Mouse (Mus musculus) lung, postnatal 10 days (tissue): ENCODE data around the gene Ccdc163.
A peak's percentile ranks its signal among the peaks of the same experiment; 100 is the strongest.
"Not testable (repeated sequence)": the region's sequence is repeated elsewhere in the genome, so short reads cannot be mapped to it uniquely, and the experiment has no call there.

Experiments
- DNase-seq: peaks from one replicate; pipeline ENCODE4 v3.0.0; 2021

Ccdc163 gene

GRCm38 (mm10) chr4:116708201-116708764 lies at the start of gene Ccdc163, which contains the start of gene Mmachc:
TSS of gene Ccdc163 (plus strand) at chr4:116708509.
TSS of gene Mmachc (minus strand) at chr4:116708406.
- peak; percentile 96 for DNase-seq

DNA sequence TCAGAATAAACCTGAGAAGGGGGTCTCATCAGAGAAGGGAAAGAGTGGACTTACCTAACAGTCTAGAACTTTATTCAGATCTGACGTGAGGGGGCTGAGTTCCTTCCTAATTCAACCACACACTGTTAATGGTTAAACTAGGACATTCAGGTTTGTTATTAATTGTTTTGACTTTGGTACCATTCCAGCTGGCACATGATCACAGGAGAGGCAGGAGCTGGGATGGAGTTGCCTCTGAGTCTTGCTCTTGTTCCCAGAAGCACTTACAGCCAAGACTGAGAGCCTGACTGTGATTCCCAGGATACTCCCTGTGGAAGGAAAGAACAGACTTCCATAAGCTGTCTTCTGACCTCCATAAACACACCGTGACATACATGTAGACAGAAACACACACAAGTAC lies 48.8 kb upstream of the Ccdc163 start:
- DNase-seq: peak; percentile 80

DNA sequence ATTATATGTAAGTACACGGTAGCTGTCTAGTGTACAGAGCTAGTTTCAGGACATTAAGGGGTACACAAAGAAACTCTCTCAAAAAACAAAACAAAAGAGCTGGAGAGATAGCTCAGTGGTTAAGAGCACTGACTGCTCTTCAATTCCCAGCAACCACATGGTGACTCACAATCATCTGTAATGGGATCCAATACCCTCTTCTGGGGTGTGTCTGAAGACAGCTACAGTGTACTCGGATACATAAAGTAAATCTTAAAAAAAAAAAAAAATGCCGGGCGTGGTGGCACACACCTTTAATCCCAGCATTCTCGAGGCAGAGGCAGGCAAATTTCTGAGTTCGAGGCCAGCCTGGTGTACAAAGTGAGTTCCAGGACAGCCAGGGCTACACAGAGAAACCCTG lies 48.4 kb upstream of the Ccdc163 start:
- DNase-seq: not testable (repeated sequence)

GRCm38 (mm10) chr4:116660829-116661228 lies 47.5 kb upstream of the Ccdc163 start:
- DNase-seq: no peak

GRCm38 (mm10) chr4:116661998-116662397 lies 46.3 kb upstream of the Ccdc163 start:
- no peak for DNase-seq

DNA sequence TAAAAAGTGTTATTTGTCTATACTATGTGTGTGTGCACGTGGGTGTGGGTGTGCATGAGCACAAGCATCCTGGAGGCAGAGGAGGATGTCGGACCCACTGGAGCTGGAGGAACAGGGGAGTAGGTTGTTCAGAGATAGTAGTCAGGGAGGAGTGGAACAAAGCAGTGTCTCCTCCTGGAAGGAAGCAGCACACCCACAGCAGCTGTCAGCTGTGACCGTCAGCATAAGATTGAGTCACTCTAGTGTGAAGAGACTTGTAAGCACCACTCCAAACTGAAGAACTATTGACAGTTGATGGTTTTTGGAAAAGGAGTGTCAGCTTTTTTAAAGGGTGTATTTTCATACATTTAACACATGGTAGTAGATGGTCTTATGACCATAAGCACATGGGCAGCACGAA lies 41.7 kb upstream of the Ccdc163 start:
- DNase-seq: no peak

GRCm38 (mm10) chr4:116668145-116668544 lies 40.2 kb upstream of the Ccdc163 start:
- DNase-seq: peak; percentile 10

GRCm38 (mm10) chr4:116669291-116669690 lies 39.0 kb upstream of the Ccdc163 start:
- no peak for DNase-seq

DNA sequence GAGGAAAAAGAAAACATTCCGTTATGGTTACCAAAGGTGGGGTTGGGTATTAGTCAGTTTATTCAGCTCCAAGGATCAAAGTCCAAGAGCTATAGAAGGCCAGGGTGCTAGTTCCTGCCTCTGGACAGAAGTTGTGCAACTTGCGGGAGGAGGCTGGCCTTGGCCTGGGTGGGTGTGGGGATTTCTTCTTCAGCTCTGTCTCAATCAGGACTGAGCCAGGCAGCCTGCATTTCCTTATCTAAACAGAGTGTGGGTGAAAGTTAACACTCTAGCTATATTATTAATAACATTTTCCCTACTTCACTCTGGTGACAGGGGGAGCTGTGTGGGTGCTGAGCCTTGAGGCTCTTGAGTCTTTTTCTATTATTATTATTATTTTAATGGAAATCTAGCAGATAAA lies 35.5 kb upstream of the Ccdc163 start:
- DNase-seq: peak; percentile 78

GRCm38 (mm10) chr4:116674761-116675160 lies 33.5 kb upstream of the Ccdc163 start:
- DNase-seq: not testable (repeated sequence)

- DNase-seq: no peak
Measured at GRCm38 (mm10) chr4:116676027-116676426, 32.3 kb upstream of the Ccdc163 start.

GRCm38 (mm10) chr4:116677808-116678207 lies 30.5 kb upstream of the Ccdc163 start:
- DNase-seq: no peak

- DNase-seq: no peak
Measured at GRCm38 (mm10) chr4:116679141-116679540, 29.2 kb upstream of the Ccdc163 start.

- DNase-seq: not testable (repeated sequence)
Measured at GRCm38 (mm10) chr4:116680521-116680920, 27.8 kb upstream of the Ccdc163 start.

GRCm38 (mm10) chr4:116683957-116684356 lies 24.4 kb upstream of the Ccdc163 start:
- DNase-seq: no peak

DNA sequence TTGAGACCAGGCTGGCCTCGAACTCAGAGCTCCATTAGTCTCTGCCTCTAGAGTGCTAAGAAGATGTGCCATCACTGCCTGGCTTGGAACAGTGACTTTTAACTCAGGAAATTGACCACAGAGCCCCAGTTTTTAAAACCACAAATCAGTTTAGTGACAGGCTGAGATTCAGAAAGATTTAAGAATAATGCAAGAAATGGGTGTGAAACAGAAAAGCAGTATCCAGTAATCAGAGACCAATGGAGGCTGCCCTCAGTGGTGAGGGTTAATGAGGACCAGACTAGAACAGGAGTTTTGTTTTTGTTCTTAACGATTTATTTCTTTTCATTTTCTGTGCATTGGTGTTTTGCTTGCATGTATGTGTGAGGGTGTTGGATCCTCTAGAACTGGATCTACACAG lies 23.6 kb upstream of the Ccdc163 start:
- DNase-seq: no peak

GRCm38 (mm10) chr4:116685402-116686061 lies 22.8 kb upstream of the Ccdc163 start, which contains the start of gene Prdx1:
TSS of gene Prdx1 (plus strand) at chr4:116685544.
- DNase-seq: peak; percentile 98

- DNase-seq: no peak
Measured at GRCm38 (mm10) chr4:116687041-116687440, 21.3 kb upstream of the Ccdc163 start.

DNA sequence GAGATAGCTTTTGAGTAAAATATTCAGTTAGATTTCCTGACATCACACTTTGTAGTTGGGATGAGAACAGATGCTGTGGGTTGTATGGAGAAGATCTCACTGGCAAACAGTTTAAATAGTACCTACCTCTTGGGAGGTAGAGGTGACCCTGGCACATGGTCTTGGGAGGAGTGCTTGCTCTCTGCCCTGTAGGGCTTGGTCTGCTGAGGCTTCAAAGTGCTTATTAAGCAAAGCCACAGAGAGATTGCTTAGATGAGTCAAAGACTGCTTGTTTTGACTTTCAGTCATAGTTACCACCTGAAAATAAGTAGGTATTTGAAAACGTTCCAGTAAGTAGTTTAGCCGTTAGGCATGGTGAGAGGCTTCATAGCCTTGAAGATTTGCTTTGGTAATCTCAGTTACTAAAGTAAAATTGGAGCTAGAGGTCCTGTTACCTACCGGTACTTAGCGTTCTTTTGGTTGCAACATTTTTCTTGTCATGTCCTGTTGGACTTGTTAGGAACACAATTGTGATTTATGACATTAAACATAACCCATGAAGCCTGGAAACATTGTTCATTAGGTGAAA lies 18.9 kb upstream of the Ccdc163 start:
- no peak for DNase-seq

DNA sequence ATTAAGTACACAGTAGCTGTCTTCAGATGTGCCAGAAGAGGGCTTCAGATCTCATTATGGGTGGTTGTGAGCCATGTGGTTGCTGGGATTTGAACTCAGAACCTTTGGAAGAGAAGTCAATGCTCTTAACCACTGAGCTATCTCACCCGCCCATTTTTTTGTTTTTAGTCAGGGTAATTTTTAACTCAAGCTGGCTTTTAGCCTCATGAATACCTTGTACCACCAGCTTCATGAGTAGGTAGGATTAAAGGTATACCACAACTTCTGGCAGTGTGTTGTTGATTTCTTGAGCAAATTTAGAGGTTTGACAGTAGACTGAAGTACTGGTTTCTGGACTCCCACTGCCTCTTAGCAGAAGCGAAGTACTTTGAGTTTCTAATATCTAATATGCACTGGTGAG lies 16.2 kb upstream of the Ccdc163 start:
- DNase-seq: no peak

- no peak for DNase-seq
Measured at GRCm38 (mm10) chr4:116693785-116694184, 14.5 kb upstream of the Ccdc163 start.

- no peak for DNase-seq
Measured at GRCm38 (mm10) chr4:116698693-116699342, 9.5 kb upstream of the Ccdc163 start.

DNA sequence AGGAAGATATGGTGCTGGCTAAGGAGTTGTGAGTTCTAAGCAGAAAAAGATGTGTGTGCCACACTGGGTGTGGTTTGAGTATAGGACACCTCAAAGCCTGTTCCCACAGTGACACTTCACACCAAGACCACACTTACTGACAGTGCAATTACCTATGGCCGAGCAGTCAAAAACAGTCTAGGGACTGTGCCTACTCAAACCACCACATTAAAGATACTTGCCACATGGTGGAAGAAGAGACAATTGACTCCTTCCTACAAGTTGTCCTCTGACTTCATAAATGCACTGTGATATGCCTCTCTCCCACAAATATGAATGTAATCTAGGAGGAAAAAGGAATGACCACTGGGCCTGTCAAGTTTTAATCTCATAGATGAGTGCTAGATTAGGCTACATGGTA lies 7.3 kb upstream of the Ccdc163 start:
- no peak for DNase-seq

GRCm38 (mm10) chr4:116703804-116704203 lies 4.5 kb upstream of the Ccdc163 start:
- DNase-seq: peak; percentile 86
